Mouse (Mus musculus) kidney, adult 2 months (tissue): ENCODE measurements around the gene Vdr.

Source experiments
- CTCF ChIP-seq: fragments of 200-500 bp; conservative IDR thresholded peaks from 2 replicates; pipeline ENCODE4 v1.5.1; 2011; ENCODE audit warnings: low read depth, mild to moderate bottlenecking, control low read depth, low read length, moderate library complexity, mixed read lengths; ENCODE audit not compliant: insufficient read depth, insufficient read length
- POLR2A ChIP-seq: fragments of 200-500 bp; IDR thresholded peaks from one replicate; pipeline ENCODE4 v1.6.1; 2011; ENCODE audit warnings: low read depth, low read length, control low read depth

- TF ChIP-seq POLR2A (no peak), CTCF (no peak)
Measured at GRCm38 (mm10) chr15:97828221-97828842, 82.1 kb downstream of the Vdr start.
